Mouse (Mus musculus): ENCODE measurements at regions not wholly inside any gene's neighbourhood (a gene's known extent, or its start where the extent isn't known, plus 50 kb on each side); places are given as distances from the start of the nearest gene placed in this dataset.
A peak's percentile ranks its signal among the peaks of the same experiment; 100 is the strongest.

- DNase-seq (ENCODE audit: low read depth, low spot score), result peak; percentile 53
Measured at GRCm38 (mm10) chr3:4971496-4971895, 779.1 kb upstream of the Gm8797 start.

- DNase-seq (ENCODE audit: low read depth, low spot score), result no peak
Measured at GRCm38 (mm10) chr3:4973278-4973677, 777.3 kb upstream of the Gm8797 start.

- DNase-seq (ENCODE audit: low read depth, low spot score), result no peak
Measured at GRCm38 (mm10) chr3:4973764-4974163, 776.8 kb upstream of the Gm8797 start.

- DNase-seq (ENCODE audit: low read depth, low spot score), result no peak
Measured at GRCm38 (mm10) chr3:4974659-4975058, 775.9 kb upstream of the Gm8797 start.

- DNase-seq (ENCODE audit: low read depth, low spot score), result no peak
Measured at GRCm38 (mm10) chr3:4976344-4976743, 774.3 kb upstream of the Gm8797 start.

GRCm38 (mm10) chr3:5017742-5018141 lies 732.9 kb upstream of the Gm8797 start:
- DNase-seq (ENCODE audit: low read depth, low spot score), result no peak
